Mouse (Mus musculus): ENCODE results near the gene Cdk7.

GRCm38 (mm10) chr13:100744036-100744744, 13.5 kb upstream of the Cdk7 start, which contains the start of gene Mrps36:
- TF ChIP-seq POLR2A (IDR thresholded peaks at IDR 0.05; ENCODE audit: insufficient read depth, low read length) (peak; percentile 45), CTCF (IDR thresholded peaks at IDR 0.05; ENCODE audit: low read depth, low read length) (no peak), EP300 (IDR thresholded peaks at IDR 0.05; ENCODE audit: insufficient read depth, low read depth, low read length) (no peak)

Measured in ES-Bruce4 (cell line).